Mouse (Mus musculus): ENCODE measurements around the gene Mettl24.
"Not testable (repeated sequence)": the region's sequence is repeated elsewhere in the genome, so short reads cannot be mapped to it uniquely, and the experiment has no call there.

Mettl24 gene

GRCm38 (mm10) chr10:40737274-40738112 is 54.4 kb downstream of the Mettl24 start:
- DNase-seq (ENCODE audit: low spot score in 2 of 2) = no peak

DNA sequence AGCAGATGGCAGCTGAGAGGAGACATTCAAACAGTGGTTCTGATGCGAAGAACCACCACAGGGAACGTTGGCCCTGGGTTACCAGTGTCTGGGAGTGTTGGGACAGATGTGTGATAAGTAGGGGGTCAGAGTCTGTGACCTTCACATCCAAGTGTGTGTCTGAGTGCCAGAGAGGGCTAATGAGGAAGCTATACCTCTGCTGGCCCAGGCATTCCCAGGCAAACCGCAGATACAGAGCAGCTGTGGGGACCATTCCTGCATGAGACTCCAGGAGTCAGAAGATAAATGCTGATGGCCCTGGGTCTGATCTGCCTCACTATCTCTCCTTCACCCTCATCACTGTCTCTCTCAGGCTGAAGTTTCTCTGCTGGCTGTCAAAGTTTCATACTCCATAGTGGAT is 57.6 kb downstream of the Mettl24 start:
- no peak for DNase-seq (ENCODE audit: low spot score in 2 of 2)

- DNase-seq (ENCODE audit: low spot score in 2 of 2) = no peak
Measured at GRCm38 (mm10) chr10:40750293-40751047, 67.4 kb downstream of the Mettl24 start.

- DNase-seq (ENCODE audit: low spot score in 2 of 2) = no peak
Measured at GRCm38 (mm10) chr10:40751157-40751556, 68.1 kb downstream of the Mettl24 start.

GRCm38 (mm10) chr10:40753036-40753435 is 70.0 kb downstream of the Mettl24 start:
- DNase-seq (ENCODE audit: low spot score in 2 of 2) = no peak

DNA sequence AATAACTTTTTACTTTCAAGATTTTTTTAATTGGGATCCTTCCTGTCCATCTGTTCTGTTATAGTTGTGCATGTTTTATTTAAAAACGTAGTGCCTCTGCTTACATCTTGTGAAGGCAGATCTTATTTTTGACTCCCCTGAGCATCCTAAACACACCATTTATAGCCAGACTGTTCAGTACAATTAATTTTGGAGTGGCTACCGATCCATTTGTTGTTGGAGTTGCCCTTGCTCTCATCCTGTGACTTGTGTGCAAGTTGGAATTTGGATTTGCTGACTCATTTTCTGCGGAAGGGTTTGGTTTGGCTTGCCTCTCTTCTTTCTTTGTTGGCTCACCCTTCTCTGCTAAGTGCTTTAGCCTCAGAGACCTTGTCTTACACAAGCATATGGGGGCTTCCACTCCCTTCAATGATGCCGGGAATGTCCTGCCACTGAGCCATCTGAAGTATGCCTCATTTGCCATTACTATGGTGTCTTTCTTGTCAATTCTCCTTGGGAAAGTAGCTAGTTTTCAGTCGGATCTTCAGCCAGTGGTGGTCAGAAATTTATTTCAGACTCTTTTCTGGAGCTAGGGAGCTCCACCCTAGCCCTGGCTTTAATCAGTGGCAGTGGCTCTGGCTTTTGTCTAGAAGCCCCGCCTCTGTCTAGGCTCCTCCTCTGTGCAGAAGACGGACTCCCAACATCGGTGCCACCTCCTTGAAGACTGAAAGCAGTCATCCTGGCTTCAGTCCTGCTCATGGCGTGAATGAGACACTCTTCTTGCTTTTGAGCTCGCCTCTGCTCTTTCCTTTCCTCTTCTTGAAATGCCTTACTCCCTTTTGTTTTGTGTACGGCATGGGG is 75.3 kb downstream of the Mettl24 start:
- DNase-seq (ENCODE audit: low spot score in 2 of 2) = no peak

GRCm38 (mm10) chr10:40759391-40760194 is 76.5 kb downstream of the Mettl24 start:
- DNase-seq (ENCODE audit: low spot score in 2 of 2) = not testable (repeated sequence)

GRCm38 (mm10) chr10:40760195-40761009 is 77.3 kb downstream of the Mettl24 start:
- no peak for DNase-seq (ENCODE audit: low spot score in 2 of 2)

GRCm38 (mm10) chr10:40761010-40761752 is 78.1 kb downstream of the Mettl24 start:
- DNase-seq (ENCODE audit: low spot score in 2 of 2) = no peak

DNA sequence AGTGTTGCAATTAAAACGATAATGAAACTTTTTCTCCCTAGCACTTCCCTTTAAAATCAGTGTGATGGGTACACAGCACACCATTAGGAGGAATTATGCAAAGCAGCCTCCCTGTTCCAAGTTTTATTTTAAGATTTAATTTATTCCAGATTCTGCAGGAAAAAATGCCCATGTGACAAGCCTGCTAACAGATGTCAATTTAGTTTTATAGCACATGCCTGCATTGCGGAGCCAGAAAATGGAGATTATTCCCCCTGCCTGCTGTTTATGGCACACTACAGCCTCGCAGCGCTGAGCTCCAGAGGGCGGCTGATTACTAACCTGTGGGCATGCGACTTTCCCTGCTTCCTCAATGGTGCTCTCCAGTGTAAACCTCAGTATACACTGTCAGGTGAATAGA is 79.5 kb downstream of the Mettl24 start:
- DNase-seq (ENCODE audit: low spot score in 2 of 2) = peak; percentile 51 to 59

GRCm38 (mm10) chr10:40763084-40763720 is 80.1 kb downstream of the Mettl24 start:
- no peak for DNase-seq (ENCODE audit: low spot score in 2 of 2)

GRCm38 (mm10) chr10:40772266-40772665 is 89.2 kb downstream of the Mettl24 start:
- no peak for DNase-seq (ENCODE audit: low spot score in 2 of 2)

GRCm38 (mm10) chr10:40775151-40775550 is 92.1 kb downstream of the Mettl24 start:
- DNase-seq (ENCODE audit: low spot score in 2 of 2) = peak in 1 of 2 experiments; percentile 28

DNA sequence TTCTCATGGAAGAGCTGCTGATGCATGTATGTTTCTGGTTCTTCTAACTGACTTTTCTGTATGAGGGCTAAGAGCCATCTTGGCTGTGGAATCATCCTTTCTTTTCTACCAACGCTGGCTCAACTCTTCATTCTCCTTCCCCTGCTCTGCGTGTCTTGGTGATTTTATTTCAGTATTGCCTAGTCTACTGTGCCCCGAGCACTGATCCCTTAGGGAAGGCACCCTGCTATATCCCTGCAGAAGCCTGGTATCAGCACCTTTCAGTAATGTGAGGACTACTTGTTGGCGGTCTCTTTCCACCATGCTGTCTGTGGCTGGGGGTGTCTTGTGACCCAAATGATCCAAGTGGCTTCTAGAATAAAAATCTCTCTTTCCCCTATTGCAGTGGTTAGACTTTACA is 92.6 kb downstream of the Mettl24 start:
- no peak for DNase-seq (ENCODE audit: low spot score in 2 of 2)

DNA sequence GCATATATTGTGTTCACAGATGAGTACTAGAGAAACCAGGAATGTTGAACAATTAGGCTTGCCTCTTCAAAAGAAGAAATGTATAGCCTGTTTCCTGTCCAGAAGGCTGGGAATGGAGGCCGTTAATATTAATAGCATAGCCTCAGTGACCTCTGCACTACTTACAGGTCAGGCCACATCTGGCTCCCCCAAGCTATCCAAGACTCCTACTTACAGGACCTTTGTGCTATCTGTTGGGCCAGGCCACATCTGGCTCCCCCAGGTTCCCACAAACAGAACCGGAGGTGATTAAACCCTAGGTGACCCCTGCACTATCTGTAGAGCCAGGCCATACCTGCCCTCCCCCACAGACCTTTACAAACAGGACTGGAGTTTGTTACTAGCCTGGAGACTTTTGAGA is 94.1 kb downstream of the Mettl24 start:
- no peak for DNase-seq (ENCODE audit: low spot score in 2 of 2)

GRCm38 (mm10) chr10:40778472-40778871 is 95.4 kb downstream of the Mettl24 start:
- no peak for DNase-seq (ENCODE audit: low spot score in 2 of 2)

DNA sequence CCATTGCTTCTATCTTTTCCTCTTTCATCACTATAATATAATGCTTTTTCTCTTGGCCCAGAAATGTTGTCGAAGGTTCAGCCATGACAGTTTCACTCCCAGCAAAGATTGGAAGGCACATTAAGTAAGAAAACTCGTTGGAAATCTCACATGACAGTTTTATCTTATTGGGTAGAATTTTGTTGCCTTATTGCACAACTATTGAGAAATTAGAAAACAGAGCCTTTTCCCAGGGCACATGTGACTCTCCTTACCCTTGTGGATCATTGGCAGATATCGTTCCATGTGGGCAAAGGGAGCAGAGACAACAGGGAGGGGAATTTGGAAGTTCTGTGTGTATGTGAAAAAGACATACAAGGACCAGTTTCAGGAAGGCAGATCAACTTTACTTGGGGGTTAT is 107.3 kb downstream of the Mettl24 start:
- DNase-seq (ENCODE audit: low spot score in 2 of 2) = no peak

DNA sequence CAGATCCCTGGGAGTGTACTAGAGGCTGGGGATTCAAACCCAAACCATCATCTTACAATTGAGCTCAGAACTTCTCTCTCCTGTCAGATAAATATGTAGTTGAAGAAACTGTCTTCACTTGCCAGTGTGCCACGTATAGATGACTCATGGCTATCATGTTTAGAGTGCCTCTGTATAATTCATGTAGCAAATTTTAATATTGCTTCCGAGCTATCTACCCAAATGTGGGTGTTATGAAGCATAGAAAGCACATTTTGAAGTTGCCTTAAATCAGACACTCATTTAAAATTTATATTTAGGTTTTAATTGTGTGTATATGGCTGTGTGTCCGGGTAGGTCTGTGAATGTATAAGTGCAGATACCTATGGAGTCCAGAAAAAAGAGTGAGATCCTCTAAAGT is 109.0 kb downstream of the Mettl24 start:
- DNase-seq (ENCODE audit: low spot score in 2 of 2) = no peak

DNA sequence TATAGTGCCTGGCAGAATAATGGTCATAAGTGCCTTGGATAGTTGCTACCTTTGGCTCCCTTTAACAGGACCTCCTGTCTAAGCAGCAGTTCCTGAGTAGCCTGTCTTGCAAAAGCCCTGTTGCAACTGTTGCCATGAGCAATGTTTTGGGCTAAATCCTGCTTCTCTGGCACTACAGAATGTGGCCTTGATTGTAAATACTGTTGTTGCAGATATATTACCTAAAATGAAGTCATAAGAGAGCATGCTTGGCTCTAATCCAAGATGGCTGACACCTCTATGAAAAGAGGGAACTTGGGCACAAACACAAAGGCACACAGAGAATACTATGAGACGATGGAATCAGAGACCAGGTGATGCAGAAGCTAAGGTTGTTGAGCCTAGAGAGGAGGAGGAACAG is 122.1 kb downstream of the Mettl24 start:
- no peak for DNase-seq (ENCODE audit: low spot score in 2 of 2)
